Mouse (Mus musculus) liver, adult 2 months (tissue): ENCODE results near the gene Prkx.

Source experiments
- CTCF ChIP-seq: fragments of 200-500 bp; IDR thresholded peaks from 2 replicates; pipeline ENCODE4 v1.5.1; 2011; ENCODE audit warnings: low read depth, low read length, control low read depth
- POLR2A ChIP-seq: fragments of 200-500 bp; IDR thresholded peaks from 2 replicates; pipeline ENCODE4 v1.6.1; 2011; ENCODE audit warnings: low read length, control low read depth; ENCODE audit not compliant: insufficient read depth; ENCODE audit errors: extremely low read depth

DNA sequence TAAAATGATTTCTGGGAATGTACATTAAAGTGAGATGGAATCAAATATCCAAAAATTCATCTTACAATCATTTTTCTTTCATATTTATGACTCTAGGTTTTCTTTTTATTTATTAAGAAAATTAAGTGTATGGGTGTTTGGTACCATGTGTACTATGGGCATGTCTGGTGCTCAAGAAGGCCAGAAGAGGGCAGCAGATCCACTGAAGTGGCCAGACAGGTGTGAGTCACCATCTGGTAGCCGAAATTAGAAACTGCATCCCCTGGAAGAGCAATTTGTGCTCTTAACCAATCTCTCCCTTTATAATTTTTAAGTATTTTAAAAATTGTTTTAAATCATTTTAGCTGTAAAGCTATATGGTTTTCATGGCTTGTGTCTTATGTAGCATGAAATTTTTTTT, 54.7 kb downstream of the Prkx start:
- TF ChIP-seq POLR2A, result no peak
- TF ChIP-seq CTCF, result peak; percentile 66
